Mouse (Mus musculus): ENCODE data around the gene Plcd3. TPM values are rescaled to one million over a fixed set of nuclear protein-coding genes. Genes with fewer than 3 reads are reported as not detected.

Plcd3 gene
- polyA plus RNA-seq, 1 experiment: 25.5 TPM

DNA sequence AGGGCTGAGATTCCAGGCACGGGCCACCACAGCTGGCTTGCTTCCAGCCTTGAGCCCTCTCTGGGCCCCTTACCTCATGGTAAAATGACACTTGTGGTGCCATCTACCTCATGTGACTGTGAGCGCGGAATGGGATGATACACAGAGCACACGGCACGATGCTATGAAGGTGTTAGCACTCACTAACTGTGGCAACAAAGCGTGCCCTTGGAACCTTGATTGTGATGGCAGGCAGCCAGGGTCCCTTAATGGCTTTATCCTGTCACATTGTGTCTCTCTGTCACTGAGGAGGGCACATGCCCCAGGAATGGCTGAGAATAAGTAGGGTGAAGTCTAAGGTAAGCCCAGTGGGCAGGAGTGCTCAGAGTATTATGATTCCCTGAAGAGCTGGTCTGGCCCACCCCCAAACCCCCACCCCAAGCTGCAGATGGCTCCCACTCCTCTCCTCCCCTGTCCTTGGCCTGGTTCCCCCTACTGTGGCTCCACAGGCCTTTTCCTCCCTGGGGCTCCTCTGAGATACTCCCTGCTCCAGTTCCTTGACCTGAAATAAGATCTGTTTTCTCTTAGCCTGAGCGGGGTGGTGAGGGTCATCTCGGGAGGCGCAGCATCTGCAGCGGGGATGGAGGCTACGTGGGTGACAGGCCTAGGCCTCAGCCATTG, 2.8 kb downstream of the Plcd3 start:
- DNase-seq (ENCODE audit: low read depth): no peak

DNA sequence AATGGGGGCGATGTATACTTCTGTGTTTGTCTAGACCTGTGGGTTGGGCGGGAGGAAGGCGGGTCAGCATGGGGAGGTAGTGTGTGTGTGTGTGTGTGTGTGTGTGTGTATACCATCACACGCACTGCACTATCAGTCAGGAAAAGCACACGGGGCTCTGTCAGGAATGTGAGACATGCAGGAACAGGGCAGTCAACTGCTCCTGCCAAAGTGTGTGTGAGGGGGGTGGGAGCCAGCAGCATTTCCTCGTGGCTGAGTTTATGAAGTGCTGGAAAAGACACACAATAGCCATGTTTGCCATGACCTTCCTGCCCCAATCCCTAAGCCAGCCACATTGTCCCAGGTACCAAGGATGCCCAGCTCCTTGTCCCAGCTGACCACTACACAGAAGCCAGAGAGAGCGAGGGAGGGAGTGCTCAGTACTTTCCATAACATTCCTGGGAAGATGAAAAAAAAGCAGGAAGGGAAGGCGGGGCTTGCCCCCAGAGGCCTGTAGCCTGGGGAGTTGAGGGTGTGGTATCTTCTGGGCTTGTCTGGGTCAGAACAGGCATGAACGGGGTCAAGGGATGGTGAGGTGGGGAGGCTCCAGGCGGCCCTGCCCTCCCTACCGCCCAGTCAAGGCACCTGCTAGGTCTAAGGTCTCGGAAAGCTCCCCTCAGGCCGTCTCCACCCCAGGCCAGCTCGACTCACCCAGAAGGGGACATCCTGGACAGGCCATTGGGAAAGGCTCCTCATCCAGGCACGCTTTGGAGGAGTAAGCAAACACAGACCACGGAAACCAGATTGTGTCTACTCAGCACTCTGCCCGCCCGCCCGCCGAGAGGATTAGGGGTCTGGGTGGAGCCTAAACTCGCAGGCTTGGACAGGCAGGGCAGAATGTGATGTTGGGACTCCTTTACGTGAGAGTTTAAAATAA, 4.2 kb downstream of the Plcd3 start:
- DNase-seq (ENCODE audit: low read depth): no peak

DNA sequence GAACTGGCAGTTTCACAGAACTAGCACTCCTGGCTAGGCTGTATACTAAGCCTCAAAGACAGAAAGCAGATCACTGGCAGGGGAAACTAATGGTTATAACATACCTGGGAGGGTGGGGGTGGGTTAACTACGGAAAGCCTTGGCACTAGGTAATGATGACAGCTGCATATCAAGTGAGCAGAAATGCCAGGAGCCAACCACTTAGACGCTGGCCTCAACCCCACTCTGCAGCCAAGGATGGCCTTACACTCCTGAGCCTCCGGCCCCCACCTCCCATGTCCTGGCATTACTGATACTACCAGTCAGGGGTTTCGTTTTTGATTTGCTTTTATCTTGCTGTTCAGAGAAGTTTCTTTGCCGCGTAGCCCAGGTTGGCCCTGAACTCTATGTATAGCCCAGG, 5.7 kb downstream of the Plcd3 start:
- DNase-seq (ENCODE audit: low read depth): no peak

DNA sequence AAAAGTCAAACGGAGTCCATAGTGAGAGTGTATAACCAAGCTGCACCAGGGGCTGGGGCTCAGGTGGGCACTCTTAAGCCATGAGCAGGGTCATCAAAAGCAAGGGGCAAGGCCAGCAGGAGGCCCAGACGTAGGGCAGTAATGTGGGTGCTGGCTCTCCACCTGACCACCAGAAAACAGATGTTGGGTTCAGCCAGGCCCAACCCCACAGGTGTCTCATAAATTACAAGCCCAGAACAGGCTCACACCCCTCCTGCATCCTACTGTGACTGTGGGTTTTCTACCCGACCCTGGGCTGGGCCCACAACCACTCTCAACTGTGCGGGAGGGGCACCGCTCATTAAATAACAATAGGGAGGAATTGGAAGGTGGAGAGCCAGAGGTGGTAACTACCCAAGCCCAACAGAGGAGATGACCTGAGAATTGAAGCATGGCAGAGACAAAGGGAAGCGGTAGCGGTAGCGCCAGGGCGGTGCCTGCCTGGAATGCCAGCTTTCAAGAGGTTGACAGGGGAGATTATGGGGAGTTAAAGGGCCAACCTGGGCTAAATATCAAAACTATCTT, 6.3 kb downstream of the Plcd3 start:
- no peak for DNase-seq (ENCODE audit: low read depth)

DNA sequence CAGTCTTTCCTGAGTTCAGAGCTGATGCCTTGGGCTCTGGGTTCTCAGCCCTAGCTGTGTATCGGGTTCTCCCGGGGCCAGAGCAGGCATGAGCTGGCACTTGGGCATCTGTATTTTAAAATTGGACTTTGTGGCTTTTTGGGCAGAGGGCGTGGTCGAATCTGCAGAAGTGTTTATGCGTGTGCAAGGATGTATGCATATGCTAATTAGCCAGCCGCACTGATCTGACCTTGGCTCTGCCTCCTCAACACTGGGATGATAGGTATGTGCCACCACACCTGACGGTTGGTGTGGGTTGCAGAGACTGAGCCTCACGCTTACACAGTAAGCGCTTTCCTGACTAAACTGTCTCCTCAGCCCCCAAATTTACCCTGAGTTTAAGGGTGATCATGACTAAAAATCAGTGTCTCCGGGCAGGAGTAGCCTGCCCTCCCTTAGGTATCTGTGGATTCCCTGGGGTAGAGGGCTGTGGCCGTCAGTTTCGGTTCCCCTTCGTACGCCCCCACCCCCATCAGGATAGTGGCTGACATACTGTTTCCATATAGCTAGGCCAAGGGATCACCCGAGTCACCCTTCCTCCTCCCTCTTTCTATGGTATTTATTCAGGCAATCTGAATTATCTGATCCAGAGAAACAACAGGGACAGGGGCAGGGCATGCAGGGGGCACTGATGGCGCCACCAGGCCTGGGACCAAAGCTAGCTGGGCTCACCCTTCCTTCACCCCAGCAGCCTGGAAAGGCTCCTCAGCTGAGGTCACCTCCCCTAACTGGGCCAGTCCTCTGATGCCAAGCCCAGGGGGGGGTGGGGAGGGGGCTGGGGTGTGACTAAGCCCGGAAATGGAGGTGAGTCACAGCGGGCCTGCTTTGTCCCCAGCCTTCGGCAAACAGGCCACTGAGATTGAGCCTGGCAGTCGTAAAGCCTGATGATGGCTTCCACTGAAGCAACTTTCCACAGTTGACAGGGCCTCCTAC, 7.3 kb downstream of the Plcd3 start:
- no peak for DNase-seq (ENCODE audit: low read depth)

DNA sequence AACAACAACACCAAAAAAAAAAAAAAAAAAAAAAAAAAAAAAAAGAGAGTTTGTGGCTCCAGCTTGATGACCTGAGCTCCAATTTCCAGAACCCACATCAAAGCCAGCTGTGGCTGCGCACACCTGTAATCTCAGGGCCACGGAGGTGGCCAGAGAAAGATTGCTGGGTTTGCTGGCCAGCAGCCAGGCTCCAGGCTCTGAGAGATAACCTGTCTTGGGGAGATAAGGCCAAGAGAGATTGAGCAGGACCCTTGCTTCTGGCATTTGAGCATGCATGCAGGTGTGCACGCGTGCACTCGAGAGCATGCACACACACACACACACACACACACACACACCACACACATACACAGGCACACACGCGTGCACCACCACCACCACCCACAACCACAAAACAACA, 8.2 kb downstream of the Plcd3 start:
- DNase-seq (ENCODE audit: low read depth): no peak

DNA sequence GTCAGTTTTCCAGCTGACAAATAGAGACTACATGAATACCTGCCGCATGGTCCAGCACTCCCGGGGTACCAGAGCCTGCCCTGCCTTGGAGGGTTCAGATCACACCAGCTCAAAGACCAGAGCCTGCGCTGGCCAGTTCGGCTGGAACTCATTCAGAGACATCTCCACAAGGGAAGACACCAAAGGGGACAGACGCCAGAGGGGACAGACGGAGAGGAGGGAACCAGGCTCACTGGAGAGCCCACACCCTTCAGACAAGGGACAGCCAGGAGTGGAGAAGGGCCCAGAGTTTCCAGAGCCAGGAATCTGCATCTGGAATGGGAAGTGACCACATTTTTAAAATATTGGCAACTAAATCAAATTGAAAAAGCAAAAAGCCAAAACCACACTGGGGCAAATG, 19.8 kb downstream of the Plcd3 start:
- no peak for DNase-seq (ENCODE audit: low read depth)

DNA sequence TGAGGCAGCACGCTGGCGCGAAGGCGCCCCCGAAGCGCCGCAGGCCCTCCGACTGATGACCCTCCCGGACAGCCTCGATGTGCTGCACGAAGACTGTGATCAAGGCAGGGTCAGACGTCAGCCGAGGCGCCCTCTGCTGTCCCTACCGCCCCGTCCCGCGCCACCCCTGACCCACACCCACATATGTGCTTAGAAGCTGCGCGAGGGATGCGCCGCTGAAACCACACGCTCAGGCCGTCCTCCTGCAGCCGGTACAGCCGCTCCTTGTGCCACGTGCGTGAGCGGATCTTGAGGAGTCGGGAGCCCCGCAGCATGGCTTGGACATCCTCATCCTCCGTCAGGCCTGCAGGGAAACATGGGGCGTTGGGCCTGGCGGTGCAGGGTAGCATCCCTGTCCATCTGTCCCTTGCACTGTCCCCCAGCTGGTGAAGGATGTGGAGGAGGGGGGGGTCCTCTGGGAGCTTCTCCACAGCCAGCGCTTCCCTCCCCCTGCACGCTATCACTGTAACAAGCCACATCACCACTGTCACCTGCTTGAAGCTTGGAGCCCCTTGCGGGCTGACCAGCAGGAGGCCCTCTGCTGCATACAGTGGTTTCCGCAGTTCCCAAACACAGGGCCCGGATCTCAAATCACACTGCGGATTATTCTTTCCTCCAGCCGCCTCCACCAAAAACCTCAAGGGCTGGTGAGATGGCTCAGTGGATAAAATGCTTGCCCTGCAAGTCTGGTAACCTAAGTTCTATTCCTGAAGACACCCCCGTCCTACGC, 21.0 kb downstream of the Plcd3 start:
- DNase-seq (ENCODE audit: low read depth): no peak

DNA sequence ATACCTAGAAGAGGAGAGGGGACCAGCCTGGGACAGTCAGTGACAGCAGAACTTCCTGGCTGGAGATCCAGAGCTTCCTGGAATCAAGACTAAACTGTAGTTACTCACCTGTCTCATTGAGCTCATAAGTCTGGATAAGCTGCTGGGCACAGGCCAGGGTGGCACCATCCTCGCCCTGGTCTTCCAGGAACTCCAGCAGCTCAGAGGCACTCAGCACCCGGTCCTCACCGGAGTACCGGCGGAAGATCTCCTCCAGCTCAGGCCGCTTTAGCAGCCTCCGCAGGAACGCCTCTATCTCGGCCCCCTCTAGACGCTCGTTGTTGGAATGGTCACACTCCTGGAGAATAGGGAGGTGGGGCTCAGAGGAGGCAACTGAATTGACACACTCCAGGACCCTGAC, 23.3 kb downstream of the Plcd3 start:
- DNase-seq (ENCODE audit: low read depth): no peak

DNA sequence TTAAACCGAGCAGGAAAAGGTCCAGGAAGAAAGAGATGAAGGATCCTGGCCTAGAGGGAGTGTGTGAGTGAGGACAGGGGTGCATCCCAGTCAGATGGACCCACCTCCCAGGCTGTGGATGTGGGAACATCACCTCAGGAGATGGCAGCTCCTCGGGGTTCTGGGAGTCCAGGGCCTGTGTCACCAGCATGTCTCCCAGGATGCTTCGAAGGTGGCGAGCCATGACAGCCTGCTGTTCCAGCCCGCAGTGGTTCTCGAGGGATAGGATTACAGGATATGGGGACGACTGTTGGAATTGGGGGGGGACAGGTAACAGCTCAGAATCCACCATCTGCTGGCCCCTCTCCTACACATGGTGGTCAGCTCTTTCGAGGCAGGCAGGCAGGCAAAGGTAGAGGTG, 24.9 kb downstream of the Plcd3 start:
- no peak for DNase-seq (ENCODE audit: low read depth)

DNA sequence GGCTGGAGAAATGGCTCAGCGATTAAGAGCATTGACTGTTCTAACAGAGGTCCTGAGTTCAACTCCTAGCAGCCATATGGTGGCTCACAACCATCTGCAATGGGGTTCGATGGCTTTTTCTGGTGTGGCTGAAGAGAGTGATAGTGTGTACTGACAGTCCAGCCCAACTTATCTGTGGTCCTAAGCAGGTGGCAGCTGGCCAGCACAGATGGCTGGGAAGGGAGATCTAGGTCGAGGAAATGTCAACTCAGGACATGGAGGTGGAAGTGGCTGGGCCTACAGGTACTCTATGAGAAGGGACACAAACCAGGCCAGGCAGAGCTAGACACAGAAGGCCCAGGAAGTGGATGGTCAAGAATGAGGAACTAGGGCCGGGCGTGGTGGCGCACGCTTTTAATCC, 25.4 kb downstream of the Plcd3 start:
- DNase-seq (ENCODE audit: low read depth): no peak

DNA sequence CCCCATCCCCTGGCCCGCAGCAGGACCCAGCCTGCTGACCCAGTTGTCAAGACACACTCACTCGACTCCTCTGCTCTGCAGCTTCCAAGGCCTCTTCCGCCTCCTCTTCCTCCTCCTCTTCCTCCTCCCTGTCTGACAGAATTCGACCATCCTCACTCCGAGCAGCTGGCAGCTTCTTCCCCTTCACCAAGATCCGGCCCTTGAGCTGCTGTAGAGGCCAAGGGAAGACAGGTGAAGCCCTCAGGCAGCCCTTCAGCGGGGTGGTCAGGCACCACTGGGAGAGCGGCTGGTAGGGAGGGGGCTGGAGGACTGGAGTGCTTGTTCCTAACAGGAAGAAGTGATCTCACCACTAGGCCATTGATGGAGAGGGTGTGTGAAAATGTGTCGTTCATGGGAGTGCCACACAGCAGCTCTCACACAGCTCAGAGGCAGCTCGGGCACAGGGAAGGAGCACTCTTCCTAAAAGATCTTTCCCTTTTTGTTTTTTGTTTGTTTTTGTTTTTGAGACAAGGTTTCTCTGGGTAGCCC, 26.6 kb downstream of the Plcd3 start:
- no peak for DNase-seq (ENCODE audit: low read depth)

DNA sequence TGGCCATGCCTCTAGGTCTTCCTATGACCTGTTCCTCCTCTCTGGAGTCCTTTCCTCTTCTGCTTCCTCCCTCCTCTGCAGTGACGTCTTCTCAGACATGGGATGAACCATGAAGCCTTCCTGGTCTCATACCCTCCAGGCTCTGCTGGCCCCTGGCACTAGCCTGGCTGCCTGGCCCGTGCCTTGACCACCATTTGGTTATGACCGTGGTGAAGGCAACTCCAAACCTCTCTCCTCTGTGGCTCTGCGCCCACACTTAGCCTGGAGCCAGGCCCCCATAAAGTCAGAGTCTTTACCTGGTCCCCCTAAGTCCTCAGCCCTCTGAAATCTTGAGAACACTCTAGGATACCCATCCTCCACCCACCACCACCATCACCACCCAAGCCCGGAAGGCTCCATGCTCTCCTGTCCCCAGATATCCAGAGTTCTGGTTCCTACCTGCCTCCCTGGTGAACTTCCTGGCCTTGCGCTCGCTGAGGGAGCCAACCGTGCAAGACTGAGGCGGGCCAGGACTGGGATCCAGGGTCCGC, 27.3 kb downstream of the Plcd3 start:
- DNase-seq (ENCODE audit: low read depth): no peak

DNA sequence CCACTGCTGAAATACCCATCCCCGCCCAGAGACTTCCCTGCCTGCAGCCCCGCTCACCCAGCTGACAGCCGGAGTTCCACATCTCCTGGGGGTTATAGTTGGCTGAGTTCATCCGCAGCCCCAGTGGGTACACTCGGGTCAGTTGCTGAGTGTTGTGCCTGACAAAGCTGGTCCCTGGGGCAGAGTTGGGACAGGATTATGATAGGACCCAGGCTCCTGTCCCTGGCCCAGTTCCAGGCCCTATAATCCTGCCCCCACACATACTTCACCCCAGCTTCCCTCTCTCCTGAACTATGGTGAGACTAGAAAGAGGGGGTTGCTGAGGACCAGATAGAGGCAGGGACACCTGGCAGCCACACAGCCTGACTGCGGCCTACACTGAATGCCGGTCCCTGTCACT, 27.8 kb downstream of the Plcd3 start:
- DNase-seq (ENCODE audit: low read depth): no peak

DNA sequence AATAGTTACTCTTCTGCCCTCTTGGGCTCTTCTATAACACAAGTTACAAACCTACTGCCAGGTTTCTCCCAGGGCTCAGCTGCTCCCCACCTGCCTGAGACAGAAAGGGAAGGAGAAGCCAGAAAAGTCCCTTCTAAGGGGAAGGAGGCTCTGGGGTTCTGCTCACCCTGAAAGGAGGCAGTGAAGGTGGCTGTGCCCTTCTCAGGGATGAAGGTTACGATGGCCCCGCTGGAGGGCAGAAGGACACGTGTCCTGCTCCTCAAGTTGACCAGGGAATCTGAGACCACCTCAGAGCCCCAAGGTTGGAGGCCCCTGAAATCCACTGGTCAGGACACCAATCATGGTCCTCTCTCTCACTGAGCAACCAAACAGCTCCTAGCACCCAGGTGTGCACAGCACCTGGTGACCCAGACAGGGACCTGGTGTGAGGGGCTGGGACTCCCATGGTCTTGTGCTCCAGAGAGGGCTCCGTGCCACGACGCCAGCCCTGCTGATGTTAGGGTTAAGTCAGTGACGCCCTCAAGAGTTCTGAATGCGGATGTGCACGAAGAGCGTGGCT, 31.1 kb downstream of the Plcd3 start:
- no peak for DNase-seq (ENCODE audit: low read depth)

DNA sequence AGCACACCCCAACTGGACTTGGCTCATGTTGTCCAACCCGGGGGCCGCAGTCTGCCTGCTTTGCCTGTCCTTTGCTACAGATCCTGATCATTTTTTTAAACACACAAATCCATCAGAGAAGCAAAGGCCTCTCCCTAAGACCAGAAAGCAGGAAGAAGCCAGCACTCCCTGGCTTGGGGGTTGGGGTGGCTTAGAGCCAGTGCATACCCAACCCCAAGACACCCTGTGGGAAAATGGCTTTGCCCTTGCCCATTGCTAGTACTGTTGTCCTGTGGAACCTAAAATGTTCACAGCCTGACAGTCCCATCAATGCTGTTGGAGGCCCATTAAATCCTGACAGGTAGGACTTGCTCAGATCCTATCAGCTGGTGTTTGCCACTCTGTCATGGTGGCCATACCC, 31.7 kb downstream of the Plcd3 start:
- DNase-seq (ENCODE audit: low read depth): no peak

DNA sequence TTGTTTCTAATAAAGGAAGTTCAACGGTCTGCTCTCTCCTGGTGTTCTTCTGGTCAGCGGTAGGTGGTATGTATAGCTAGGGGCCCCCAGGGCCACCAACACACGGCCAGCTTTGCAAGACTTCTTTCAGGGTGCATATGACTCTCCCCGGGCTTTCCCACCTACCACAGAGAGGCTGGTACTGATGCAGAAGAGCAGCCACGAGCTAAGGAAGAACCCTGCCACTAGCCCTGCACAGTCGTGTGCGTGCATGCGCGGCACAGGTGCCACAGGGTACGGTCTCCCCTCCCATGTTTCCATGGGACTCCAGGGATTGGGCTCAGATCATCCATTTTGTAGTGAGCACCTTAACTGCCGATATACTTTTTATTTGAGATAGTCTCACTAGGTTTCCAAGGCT, 32.6 kb downstream of the Plcd3 start:
- DNase-seq (ENCODE audit: low read depth): no peak

DNA sequence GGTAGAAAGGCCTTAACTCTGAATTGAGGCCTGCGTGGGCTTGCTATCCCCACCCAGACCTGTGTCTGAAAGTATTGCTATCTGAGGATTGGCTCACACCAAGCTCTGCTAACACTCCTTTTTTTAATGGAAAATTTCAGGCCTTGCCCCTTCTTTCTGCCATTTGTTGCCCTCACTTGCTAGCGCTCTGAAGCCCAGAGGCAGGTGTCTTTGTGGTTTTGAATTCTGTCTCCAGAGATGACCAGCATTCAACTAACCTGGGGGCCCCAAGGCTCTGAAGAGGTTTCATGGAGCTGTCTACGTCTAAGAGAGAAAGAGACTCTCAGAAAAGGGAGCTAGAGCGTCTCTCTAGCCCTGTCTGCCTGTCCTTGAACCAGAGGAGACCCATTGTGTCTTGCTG, 33.2 kb downstream of the Plcd3 start:
- no peak for DNase-seq (ENCODE audit: low read depth)

DNA sequence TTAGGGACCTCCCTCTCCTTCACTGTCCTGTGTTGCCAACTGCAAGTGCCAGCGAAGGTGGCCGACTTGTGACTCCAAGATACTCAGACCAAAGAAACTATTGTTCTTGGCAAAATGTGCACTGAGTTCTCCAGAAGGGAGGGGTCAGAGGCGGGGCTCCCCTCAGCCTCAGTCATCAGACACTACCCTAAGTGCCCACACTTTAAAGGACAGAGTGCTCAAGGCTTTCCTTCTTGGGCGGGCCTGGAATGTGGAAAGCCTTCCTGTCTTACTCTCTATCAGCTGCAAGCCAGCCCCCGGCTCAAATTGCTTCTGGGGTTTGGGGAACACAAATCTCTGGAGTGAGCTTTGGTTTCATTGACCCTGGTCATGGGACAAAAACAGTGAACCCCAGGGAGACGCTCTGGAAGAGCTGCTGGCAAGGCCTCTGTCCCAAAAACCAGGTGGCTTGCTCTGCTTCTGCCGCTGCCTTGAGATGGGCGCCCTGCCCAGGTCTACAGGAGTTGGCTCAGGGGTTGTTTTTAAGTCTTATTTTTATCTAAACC, 33.9 kb downstream of the Plcd3 start:
- no peak for DNase-seq (ENCODE audit: low read depth)

DNA sequence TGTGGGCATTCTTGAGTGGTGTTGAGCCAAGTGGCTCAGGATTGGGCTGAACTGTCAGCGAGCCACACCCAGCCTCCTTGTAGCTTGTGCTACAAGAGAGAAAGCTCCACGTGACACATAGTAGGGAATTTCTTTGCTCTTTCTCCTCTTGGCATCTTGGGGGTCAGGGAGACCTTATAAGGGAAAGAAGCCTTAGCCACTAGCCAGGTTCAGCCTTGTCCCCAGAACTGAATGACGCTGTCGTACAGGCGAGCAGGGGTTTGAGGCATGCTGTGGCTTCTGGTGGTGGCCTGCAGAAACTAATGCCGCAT, 34.5 kb downstream of the Plcd3 start:
- DNase-seq (ENCODE audit: low read depth): no peak

Data from gonadal fat pad, adult 2 months (tissue).